Mouse (Mus musculus): ENCODE results near the gene Cdh24.

The Cdh24 gene

DNA sequence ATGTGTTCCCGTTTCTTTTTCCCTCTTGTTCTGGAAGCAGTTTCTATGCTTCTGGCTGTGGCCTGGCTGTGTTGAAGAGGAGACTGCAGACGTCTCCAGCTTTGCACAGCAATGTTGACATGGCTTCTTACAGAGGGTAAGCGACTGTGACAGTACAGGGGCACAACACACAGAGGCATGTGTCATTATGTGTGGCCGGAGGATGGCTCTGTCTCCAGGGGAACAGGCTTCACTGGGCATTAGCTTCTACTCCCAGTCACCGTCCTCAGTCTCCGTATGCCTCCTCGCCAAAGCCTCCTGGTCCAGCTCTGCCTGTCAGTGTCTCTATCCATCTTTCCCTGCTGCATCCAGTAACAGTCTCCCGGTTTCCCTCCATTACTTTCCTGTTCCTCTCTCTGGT is 33.9 kb downstream of the Cdh24 start:
- DNase-seq (ENCODE audit: low spot score in 2 of 2): no peak

DNA sequence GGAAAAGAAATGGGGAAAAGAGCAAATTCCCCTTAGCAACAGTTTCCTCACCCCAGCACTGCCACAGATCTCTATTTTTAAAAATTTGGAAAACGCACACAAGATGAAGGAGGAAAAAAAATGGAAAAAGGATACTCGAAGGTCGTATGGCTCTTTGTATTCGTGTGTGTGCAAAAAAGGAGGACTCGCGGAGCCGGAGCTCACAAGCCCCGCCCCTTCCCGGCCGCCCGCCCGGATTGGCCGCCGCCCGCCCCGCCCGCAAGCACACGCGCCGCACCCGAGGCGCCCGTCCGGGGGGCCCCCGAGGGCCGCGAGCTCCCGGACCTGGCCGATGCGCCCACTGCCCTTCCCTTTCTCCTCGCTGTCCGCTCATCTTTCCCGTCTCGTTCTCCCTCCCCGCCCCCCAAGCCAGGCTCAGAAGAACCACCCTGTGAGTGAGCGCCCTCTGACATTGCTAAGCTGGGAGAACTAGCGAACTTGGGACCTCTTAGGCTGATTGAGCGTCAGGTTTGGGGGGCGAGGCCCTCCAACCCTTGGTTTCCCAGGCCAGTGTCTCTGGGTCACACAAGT is 35.3 kb downstream of the Cdh24 start, which contains the start of gene 4931414P19Rik:
4931414P19Rik (minus strand) TSS at position 242 of the 570 bp plus-strand sequence.
- peak; percentile 39 to 65 for DNase-seq (ENCODE audit: low spot score in 2 of 2)

DNA sequence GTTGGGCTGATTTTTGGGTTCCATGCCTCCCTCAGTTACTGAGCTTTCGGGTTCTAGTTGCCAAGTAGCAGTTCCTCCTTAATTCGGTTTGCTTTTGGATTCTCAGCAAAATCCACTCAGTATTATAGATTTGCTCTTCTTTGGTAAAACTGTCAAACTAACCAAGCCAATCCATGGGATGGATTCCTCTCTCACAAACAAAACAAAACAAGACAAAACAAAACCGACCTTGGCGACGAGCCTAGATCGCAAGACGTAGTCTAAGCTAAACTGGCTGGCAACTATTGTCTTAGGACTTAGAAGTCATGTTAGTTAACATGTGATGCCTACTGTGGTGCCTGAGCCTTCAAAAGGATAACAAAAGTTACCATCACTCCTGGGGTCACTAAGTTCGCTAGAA is 37.5 kb downstream of the Cdh24 start:
- no peak for DNase-seq (ENCODE audit: low spot score in 2 of 2)

DNA sequence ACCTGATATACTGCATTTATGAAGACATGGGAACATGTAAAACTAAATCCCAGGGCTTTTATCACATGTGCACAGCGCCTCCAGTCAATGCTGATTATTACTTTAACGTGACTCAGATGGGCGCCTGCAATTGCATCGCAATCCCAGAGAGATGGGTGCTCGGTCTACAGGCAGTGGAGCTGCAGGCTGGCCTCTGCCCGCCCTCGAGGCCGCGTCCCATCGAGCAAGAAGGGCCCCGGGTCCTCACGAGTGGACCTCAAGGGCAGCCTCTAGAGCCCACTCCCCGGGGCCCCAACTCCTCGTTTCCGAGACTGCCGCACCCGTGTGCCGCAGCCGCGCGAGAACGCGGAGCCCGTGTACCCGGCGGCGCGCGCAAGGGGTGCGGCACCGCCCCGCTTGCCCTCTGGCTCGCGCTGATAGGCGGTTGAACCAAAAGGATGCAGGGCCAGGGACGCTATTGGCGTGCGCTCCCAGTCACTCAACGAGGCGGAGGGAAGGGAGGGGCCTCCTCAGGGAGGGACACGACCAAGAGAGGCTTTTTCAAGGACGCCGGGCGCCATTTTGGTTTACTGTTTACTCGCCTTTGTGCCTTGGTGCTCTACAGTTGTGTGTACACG is 38.0 kb downstream of the Cdh24 start:
- DNase-seq (ENCODE audit: low spot score in 2 of 2): peak; percentile 94 to 95

DNA sequence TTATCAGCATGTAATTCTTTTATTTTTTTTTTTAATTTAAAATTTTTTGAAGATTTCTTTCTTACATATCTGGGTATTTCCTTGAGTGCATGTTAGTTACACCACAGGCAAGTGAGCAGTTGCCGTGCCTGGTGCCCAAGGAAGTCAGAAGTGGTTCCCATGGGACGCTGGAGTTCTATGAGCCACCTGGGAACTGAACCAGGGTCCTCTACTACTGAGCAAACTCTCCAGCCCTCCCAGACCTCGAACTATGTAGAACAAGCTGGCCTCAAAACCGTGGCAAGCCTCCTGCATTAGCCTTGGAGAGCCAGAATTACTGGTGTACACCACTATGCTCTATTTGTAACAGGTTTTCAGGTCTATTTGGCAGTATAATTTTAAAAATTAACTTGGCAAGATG is 38.6 kb downstream of the Cdh24 start:
- no peak for DNase-seq (ENCODE audit: low spot score in 2 of 2)

DNA sequence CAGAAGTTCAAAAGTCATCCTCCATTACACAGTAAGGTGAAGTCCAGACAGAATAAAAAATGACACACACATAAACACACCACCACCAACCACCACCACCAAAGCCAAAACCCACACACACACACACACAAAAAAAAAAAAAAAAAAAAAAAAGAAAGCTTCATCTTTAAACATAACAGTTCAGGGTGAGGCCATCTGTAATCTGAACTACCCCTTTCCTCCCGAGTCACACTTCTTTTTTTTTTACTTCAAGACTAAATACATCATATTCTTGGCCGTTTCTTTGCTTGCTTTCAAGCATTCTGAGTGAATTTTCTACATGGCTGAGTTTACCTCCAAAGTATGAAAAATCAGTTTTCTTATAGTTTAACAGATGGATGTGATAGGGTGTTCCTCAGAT is 39.6 kb downstream of the Cdh24 start:
- no peak for DNase-seq (ENCODE audit: low spot score in 2 of 2)

DNA sequence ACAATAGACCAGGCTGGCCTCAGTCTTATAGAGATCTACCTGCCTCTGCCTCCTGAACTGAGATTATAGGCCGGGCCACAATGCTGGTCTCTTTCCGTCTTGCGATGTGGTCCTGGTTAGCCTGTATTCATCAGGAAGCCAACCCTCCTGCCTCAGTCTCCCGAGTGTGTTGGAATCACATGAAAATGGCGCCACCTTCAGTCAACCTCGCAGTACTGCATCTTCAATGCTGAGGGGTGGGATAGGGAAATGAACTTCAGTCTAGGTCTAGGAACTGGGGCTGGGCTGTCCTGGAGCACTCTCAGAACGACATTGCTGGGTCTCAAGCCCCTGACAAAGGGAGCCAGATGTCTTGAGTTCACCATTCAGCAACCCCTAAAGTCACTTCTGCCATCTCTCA is 44.1 kb downstream of the Cdh24 start:
- no peak for DNase-seq (ENCODE audit: low spot score in 2 of 2)

DNA sequence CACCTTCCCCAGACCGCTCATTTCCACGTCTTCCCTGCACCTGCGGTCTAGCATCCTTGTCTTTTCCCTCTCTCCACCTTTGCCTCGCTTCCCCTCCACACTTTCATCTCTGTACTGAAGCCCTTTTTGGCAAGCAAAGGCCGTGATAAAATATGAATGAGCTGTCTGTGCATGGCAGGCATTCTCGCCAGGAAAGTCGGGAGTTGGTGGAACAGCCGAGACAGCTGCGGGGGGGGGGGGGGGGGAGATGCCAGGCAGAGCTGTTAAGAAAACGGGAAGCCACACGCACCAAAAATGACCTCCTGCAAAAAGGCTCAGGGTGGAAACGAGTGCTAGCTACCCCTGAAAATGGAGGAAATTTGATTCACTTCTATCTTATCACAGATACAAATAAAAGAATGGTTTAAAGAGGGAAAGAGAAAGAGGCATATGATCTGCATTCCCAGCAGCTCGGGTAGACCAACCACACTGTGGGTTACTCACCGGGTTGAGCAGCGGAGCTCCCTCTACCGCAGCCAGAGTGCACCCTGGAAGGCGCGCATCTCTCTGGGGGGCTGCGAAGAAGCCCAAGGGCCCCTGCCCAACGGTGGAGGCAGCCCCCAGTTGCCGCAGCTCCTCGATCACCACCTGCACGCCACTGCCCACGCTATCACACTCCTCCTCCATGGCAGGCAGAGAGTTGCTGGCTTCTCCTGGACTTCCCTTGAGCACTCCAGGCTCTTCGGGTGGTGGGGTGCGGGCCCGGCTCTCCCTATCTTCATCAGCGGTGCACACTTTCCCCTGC is 46.3 kb downstream of the Cdh24 start:
- DNase-seq (ENCODE audit: low spot score in 2 of 2): peak in 1 of 2 experiments; percentile 60

DNA sequence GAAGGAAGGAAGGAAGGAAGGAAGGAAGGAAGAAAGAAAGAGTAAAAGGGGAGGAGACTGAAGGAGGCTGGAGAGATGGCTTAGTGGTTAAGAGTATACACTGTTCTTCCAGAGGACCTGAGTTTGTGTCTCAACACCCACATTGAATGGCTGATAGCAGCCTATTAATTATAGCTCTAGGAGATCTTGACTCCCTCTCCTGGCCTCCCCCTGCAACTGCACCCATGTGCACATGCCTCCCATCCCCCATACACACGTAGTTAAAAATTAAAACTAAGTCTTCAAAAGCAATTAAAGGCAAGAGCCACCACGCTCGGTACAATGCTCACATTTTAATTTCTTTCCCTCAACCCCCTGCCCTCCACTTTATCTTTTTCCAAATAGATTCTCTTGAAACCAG is 47.1 kb downstream of the Cdh24 start:
- DNase-seq (ENCODE audit: low spot score in 2 of 2): no peak

DNA sequence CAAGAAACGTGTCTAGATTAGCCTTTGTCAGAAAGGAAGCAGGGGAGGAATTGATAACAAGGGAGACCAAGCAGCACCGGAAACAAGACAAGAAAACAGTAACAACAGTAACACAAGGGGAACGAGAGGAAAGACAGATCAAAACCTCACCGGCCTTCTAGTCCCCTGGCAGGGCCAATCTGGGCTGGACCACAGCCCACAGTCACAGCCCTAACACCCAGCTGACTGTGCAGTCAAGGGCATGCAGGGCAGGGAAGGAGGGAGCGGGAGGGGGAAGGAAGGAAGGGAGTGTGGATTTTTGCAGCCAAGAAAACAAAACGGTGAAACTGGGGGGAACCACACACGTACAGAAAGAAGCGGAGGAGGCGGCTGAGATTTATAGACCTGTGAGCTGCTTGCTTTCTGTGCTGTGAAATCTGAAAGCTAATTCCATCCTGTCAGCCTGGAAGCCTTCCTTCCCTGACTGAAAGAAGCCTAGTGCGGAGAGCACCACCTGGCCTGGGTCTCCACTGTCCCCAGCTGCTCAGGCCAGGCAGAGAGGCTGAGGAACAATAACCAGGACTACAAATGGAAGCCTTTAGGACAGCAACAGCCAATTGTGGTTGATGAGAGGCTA is 48.7 kb downstream of the Cdh24 start:
- DNase-seq (ENCODE audit: low spot score in 2 of 2): peak; percentile 41 to 68

DNA sequence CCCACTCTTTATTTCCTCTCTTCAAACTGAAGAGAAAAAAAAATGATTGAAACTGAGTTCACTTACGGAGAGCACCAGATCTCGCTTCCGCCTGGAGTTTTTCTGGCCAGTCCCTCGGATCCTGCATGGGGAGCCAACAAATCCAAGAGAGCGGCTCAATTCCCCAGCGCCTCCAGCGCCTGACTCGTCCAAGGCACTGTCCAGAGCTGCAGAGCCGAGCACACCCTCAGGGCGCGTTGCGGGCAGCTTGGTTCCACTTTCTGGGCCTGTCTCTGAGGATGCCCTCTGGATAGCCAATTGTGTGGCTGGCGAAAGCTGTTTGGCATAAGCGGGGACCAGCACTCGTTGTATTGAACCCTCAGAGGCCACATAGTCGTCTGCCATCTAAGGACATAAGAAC is 50.1 kb downstream of the Cdh24 start:
- no peak for DNase-seq (ENCODE audit: low spot score in 2 of 2)

DNA sequence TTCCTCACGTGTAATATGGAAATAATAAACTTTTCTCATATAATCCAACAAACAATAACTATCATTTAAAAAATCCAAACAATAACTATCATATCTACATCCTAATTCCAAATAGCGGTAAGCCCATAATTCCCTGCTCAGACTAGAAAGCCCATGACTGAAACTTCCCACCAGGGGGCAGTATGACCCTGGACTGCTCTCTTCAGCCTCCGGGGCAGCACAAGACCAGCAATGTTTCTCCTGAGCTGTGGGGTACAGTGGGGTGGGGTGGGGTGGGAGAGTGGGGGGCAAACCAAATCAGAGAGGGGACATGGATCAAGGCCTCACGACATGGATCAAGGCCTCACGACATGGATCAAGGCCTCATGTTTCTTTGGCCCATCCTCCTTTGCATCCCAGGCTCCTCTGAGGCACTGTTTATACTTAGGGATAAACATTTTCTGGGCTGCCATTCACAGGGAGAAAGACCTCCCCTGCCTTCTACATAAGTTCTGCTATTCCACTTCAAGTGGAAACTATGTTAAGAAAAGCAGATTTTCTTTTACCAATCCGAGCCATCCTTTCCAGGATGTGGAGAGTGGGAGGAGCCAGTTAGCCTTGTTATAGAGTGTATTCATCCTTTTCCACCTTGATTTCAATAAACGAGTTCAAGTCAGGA is 57.4 kb downstream of the Cdh24 start:
- no peak for DNase-seq (ENCODE audit: low spot score in 2 of 2)

DNA sequence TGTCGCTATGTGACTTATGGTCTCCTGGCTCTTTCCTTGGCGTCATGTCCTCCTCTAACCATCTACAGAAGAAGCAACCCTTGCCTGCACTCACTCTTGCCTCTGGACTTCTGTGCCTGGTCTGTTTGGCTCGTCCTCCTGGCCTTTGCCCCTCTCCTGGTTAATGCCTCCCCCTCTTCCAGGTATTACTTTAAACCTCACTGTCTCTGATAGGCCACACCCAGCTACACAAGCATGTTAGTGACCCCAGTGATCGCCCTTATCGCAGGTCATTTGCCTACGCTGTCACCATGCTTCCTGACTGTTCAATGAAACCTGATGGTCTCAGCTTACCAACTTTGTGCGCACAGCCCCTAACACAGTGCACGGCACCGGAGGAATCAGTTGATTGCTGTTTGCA is 58.6 kb downstream of the Cdh24 start:
- no peak for DNase-seq (ENCODE audit: low spot score in 2 of 2)

All from right cerebral cortex, postnatal 36 days (tissue).